Mouse (Mus musculus): Measurements from ENCODE around the gene Ptgds. TPM values are rescaled to one million over a fixed set of nuclear protein-coding genes. Genes with fewer than 3 reads are reported as not detected.

The Ptgds gene
- polyA plus RNA-seq, 2 experiments = 2.4 to 4.0 TPM

GRCm38 (mm10) chr2:25456205-25456953, 13.5 kb downstream of the Ptgds start, which contains the start of gene Clic3:
Clic3 (plus strand) TSS chr2:25456838.
- peaks cover 13% of the 10 kb centered on the region for H3K4me1 ChIP-seq (ENCODE audit: control insufficient read depth, insufficient read depth, low read length)
- TF ChIP-seq POLR2A (IDR thresholded peaks at IDR 0.05; ENCODE audit: borderline replicate concordance, extremely low read depth, insufficient read depth, insufficient read length) = no peak
- H3K27ac ChIP-seq (replicated peaks; ENCODE audit: low read depth, low read length) = no peak within 1 kb of the TSS
- H3K9ac ChIP-seq (ENCODE audit: low read depth, low read length, severe bottlenecking) = no peak within 1 kb of the TSS; the same call in 1 of the 2 replicates
- no peak within 1 kb of the TSS for H3K4me3 ChIP-seq (replicated peaks; ENCODE audit: low read length)
- 0 out of 2 replicates have a peak, but pooled peaks cover 7% of the 10 kb centered on the region for H3K36me3 ChIP-seq (ENCODE audit: control insufficient read depth, insufficient read depth, low read length)
- ATAC-seq (ENCODE audit: low FRiP score, low read depth) (no peak), DNase-seq (ENCODE audit: low spot score) (no peak)
- 62% methylated on average over 14 of the region's 14 CpGs for WGBS
- H3K9me3 ChIP-seq (ENCODE audit: control insufficient read depth, low read length) = no peaks in the 10 kb centered on the region
- H3K27me3 ChIP-seq (ENCODE audit: control insufficient read depth, insufficient read depth, low read length) = no peaks in the 10 kb centered on the region
- no peak within 1 kb of the TSS for H3K4me2 ChIP-seq (replicated peaks; ENCODE audit: low read depth, low read length, severe bottlenecking)

- Histone ChIP-seq H3K4me2 (replicated peaks; ENCODE audit: low read depth, low read length, severe bottlenecking) (no peak overlapping the region), H3K4me3 (replicated peaks; ENCODE audit: low read length) (no peak overlapping the region), H3K9me3 (ENCODE audit: control insufficient read depth, low read length) (no peaks in the 10 kb centered on the region), H3K9ac (ENCODE audit: low read depth, low read length, severe bottlenecking) (no peak overlapping the region), H3K27me3 (ENCODE audit: control insufficient read depth, insufficient read depth, low read length) (no peaks in the 10 kb centered on the region), H3K4me1 (ENCODE audit: control insufficient read depth, insufficient read depth, low read length) (no peaks in the 10 kb centered on the region), H3K36me3 (ENCODE audit: control insufficient read depth, insufficient read depth, low read length) (0 out of 2 replicates have a peak, but pooled peaks cover 4% of the 10 kb centered on the region), H3K27ac (replicated peaks; ENCODE audit: low read depth, low read length) (no peak overlapping the region)
- ATAC-seq (ENCODE audit: low FRiP score, low read depth) (no peak), DNase-seq (ENCODE audit: low spot score) (no peak)
- TF ChIP-seq POLR2A (IDR thresholded peaks at IDR 0.05; ENCODE audit: borderline replicate concordance, extremely low read depth, insufficient read depth, insufficient read length) = no peak
- WGBS = 24% methylated on average over 1 of the region's 1 CpGs
These were observed 16.9 kb downstream of the Ptgds start for GRCm38 (mm10) chr2:25452951-25453350.

- Histone ChIP-seq H3K9me3 (ENCODE audit: control insufficient read depth, low read length) (no peaks in the 10 kb centered on the region), H3K9ac (ENCODE audit: low read depth, low read length, severe bottlenecking) (no peak overlapping the region), H3K27ac (replicated peaks; ENCODE audit: low read depth, low read length) (no peak overlapping the region), H3K36me3 (ENCODE audit: control insufficient read depth, insufficient read depth, low read length) (peaks cover 3% of the 10 kb centered on the region; the same call in 1 of the 2 replicates), H3K4me1 (ENCODE audit: control insufficient read depth, insufficient read depth, low read length) (no peaks in the 10 kb centered on the region), H3K4me2 (replicated peaks; ENCODE audit: low read depth, low read length, severe bottlenecking) (no peak overlapping the region), H3K27me3 (ENCODE audit: control insufficient read depth, insufficient read depth, low read length) (no peaks in the 10 kb centered on the region), H3K4me3 (replicated peaks; ENCODE audit: low read length) (no peak overlapping the region)
- 71% methylated on average over 8 of the region's 8 CpGs for WGBS
- ATAC-seq (ENCODE audit: low FRiP score, low read depth) (no peak), DNase-seq (ENCODE audit: low spot score) (no peak)
- no peak for TF ChIP-seq POLR2A (IDR thresholded peaks at IDR 0.05; ENCODE audit: borderline replicate concordance, extremely low read depth, insufficient read depth, insufficient read length)
These were observed 18.8 kb downstream of the Ptgds start for GRCm38 (mm10) chr2:25450853-25451647.

GRCm38 (mm10) chr2:25442682-25443081, 27.2 kb downstream of the Ptgds start:
- H3K4me1 ChIP-seq (ENCODE audit: control insufficient read depth, insufficient read depth, low read length) = no peaks in the 10 kb centered on the region

GRCm38 (mm10) chr2:25441067-25441466, 28.8 kb downstream of the Ptgds start:
- ATAC-seq (ENCODE audit: low FRiP score, low read depth) (no peak), DNase-seq (ENCODE audit: low spot score) (no peak)
- Histone ChIP-seq H3K4me3 (replicated peaks; ENCODE audit: low read length) (no peak overlapping the region), H3K36me3 (ENCODE audit: control insufficient read depth, insufficient read depth, low read length) (0 out of 2 replicates have a peak, but pooled peaks cover 10% of the 10 kb centered on the region), H3K9me3 (ENCODE audit: control insufficient read depth, low read length) (no peaks in the 10 kb centered on the region), H3K27me3 (ENCODE audit: control insufficient read depth, insufficient read depth, low read length) (no peaks in the 10 kb centered on the region), H3K27ac (replicated peaks; ENCODE audit: low read depth, low read length) (no peak overlapping the region), H3K4me1 (ENCODE audit: control insufficient read depth, insufficient read depth, low read length) (no peaks in the 10 kb centered on the region), H3K4me2 (replicated peaks; ENCODE audit: low read depth, low read length, severe bottlenecking) (no peak overlapping the region), H3K9ac (ENCODE audit: low read depth, low read length, severe bottlenecking) (no peak overlapping the region; the same call in 1 of the 2 replicates)
- 83% methylated on average over 20 of the region's 20 CpGs for WGBS
- TF ChIP-seq POLR2A (IDR thresholded peaks at IDR 0.05; ENCODE audit: borderline replicate concordance, extremely low read depth, insufficient read depth, insufficient read length) = no peak

More at GRCm38 (mm10) chr2:25442682-25443081, 27.2 kb downstream of the Ptgds start:
- Histone ChIP-seq H3K36me3 (ENCODE audit: control insufficient read depth, insufficient read depth, low read length) (0 out of 2 replicates have a peak, but pooled peaks cover 10% of the 10 kb centered on the region), H3K27me3 (ENCODE audit: control insufficient read depth, insufficient read depth, low read length) (no peaks in the 10 kb centered on the region), H3K4me3 (replicated peaks; ENCODE audit: low read length) (no peak overlapping the region), H3K9ac (ENCODE audit: low read depth, low read length, severe bottlenecking) (no peak overlapping the region), H3K27ac (replicated peaks; ENCODE audit: low read depth, low read length) (no peak overlapping the region), H3K9me3 (ENCODE audit: control insufficient read depth, low read length) (no peaks in the 10 kb centered on the region), H3K4me2 (replicated peaks; ENCODE audit: low read depth, low read length, severe bottlenecking) (no peak overlapping the region)
- DNase-seq (ENCODE audit: low spot score) = no peak
- no peak for TF ChIP-seq POLR2A (IDR thresholded peaks at IDR 0.05; ENCODE audit: borderline replicate concordance, extremely low read depth, insufficient read depth, insufficient read length)
- WGBS = 88% methylated on average over 14 of the region's 14 CpGs
- no peak for ATAC-seq (ENCODE audit: low FRiP score, low read depth)
